Mouse (Mus musculus): ENCODE data around the gene Rpf1.

Gene Rpf1

GRCm38 (mm10) chr3:146500003-146500809 lies 21.0 kb downstream of the Rpf1 start:
- DNase-seq (ENCODE audit: low read depth, low spot score) = peak; percentile 71

- DNase-seq (ENCODE audit: low read depth, low spot score) = peak; percentile 79
Observed at GRCm38 (mm10) chr3:146499431-146500002, 21.7 kb downstream of the Rpf1 start, which contains the start of the genes Spata1 and Gng5. Gene Spata1 (minus strand): TSS chr3:146499753. Gene Gng5 (plus strand): TSS chr3:146499807.

- DNase-seq (ENCODE audit: low read depth, low spot score) = peak; percentile 55
Observed at GRCm38 (mm10) chr3:146498989-146499388, 22.2 kb downstream of the Rpf1 start.

GRCm38 (mm10) chr3:146494941-146495340 lies 26.3 kb downstream of the Rpf1 start:
- no peak for DNase-seq (ENCODE audit: low read depth, low spot score)

GRCm38 (mm10) chr3:146486464-146486863 lies 34.8 kb downstream of the Rpf1 start:
- DNase-seq (ENCODE audit: low read depth, low spot score) = no peak

GRCm38 (mm10) chr3:146482044-146482443 lies 39.2 kb downstream of the Rpf1 start:
- DNase-seq (ENCODE audit: low read depth, low spot score) = peak; percentile 44

GRCm38 (mm10) chr3:146474428-146474827 lies 46.8 kb downstream of the Rpf1 start:
- DNase-seq (ENCODE audit: low read depth, low spot score) = peak; percentile 62

GRCm38 (mm10) chr3:146473741-146474140 lies 47.5 kb downstream of the Rpf1 start:
- DNase-seq (ENCODE audit: low read depth, low spot score) = peak; percentile 76

GRCm38 (mm10) chr3:146472657-146473056 lies 48.6 kb downstream of the Rpf1 start:
- no peak for DNase-seq (ENCODE audit: low read depth, low spot score)

- DNase-seq (ENCODE audit: low read depth, low spot score) = no peak
Observed at GRCm38 (mm10) chr3:146469226-146469625, 52.0 kb downstream of the Rpf1 start.

GRCm38 (mm10) chr3:146462939-146463338 lies 58.3 kb downstream of the Rpf1 start:
- peak; percentile 35 for DNase-seq (ENCODE audit: low read depth, low spot score)
